Mouse (Mus musculus) heart, embryonic 14.5 days (tissue): Measurements from ENCODE around the gene Atp6v0b. TPM values are rescaled to one million over a fixed set of nuclear protein-coding genes. Genes with fewer than 3 reads are reported as not detected.

Source experiments
- ATAC-seq: fragments of 200-750 bp; cut with Nextera tagmentation; 2 replicates; pipeline ENCODE4 v1.8.0; 2017; ENCODE audit warnings: low read depth, moderate TSS enrichment; ENCODE audit not compliant: insufficient number of reproducible peaks, insufficient read depth, low FRiP score
- H3K27ac ChIP-seq, 2 experiments: fragments of 200-500 bp in 1 of 2; fragments of 300-500 bp in 1 of 2; sonication (generic) in 1 of 2; replicated peaks in 1 of 2; 2 replicates each; pipeline ENCODE4 v1.5.1; 2012 to 2014; ENCODE audit warnings: low read depth in 2 of 2, low read length in 2 of 2, control low read depth in 1 of 2, mild to moderate bottlenecking in 1 of 2, mixed read lengths in 1 of 2; ENCODE audit not compliant: control insufficient read depth in 1 of 2, insufficient read depth in 1 of 2
- H3K27me3 ChIP-seq: fragments of 300-500 bp; sonication (generic); 2 replicates; pipeline ENCODE4 v1.6.1; 2014; ENCODE audit warnings: mild to moderate bottlenecking, low read length, control low read depth; ENCODE audit not compliant: control insufficient read depth, insufficient read depth
- H3K36me3 ChIP-seq: fragments of 300-500 bp; sonication (generic); 2 replicates; pipeline ENCODE4 v1.6.1; 2014; ENCODE audit warnings: mild to moderate bottlenecking, control low read depth, low read length, mixed read lengths; ENCODE audit not compliant: control insufficient read depth, insufficient read depth
- H3K4me1 ChIP-seq, 2 experiments: fragments of 200-500 bp in 1 of 2; fragments of 300-500 bp in 1 of 2; sonication (generic) in 1 of 2; 2 replicates each; pipeline ENCODE4 v1.6.1; 2012 to 2014; ENCODE audit warnings: low read length in 2 of 2, control low read depth in 1 of 2, mixed read lengths in 1 of 2; ENCODE audit not compliant: control insufficient read depth in 2 of 2, insufficient read depth in 2 of 2
- H3K4me2 ChIP-seq: fragments of 300-500 bp; sonication (generic); 2 replicates; pipeline ENCODE4 v1.6.1; 2014; ENCODE audit warnings: mild to moderate bottlenecking, low read length
- H3K4me3 ChIP-seq, 2 experiments: fragments of 200-500 bp in 1 of 2; fragments of 300-500 bp in 1 of 2; sonication (generic) in 1 of 2; 2 replicates each; pipeline ENCODE4 v1.5.1; 2012 to 2014; ENCODE audit warnings: low read length in 2 of 2, mild to moderate bottlenecking in 2 of 2, control low read depth in 1 of 2, low read depth in 1 of 2, moderate library complexity in 1 of 2; ENCODE audit not compliant: control insufficient read depth in 1 of 2, insufficient read depth in 1 of 2
- H3K9ac ChIP-seq: fragments of 300-500 bp; sonication (generic); 2 replicates; pipeline ENCODE4 v1.6.1; 2014; ENCODE audit warnings: mild to moderate bottlenecking, low read length
- H3K9me3 ChIP-seq: fragments of 300-500 bp; sonication (generic); 2 replicates; pipeline ENCODE4 v1.6.1; 2016; ENCODE audit warnings: low read length, control low read depth; ENCODE audit not compliant: control insufficient read depth
- WGBS: fragments of 180-500 bp; shearing (Covaris S2); extraction: QIAGEN DNeasy Blood & Tissue Kit; methylation state at CpG from one replicate; pipeline ENCODE4 v1.1.7; 2014; 5-methylcytosine and 5-hydroxymethylcytosine counted together
- polyA plus RNA-seq: library from polyadenylated mRNA; unstranded; fragments of >200 nt; fragmentation: Nextera tagmentation; extraction: Ambion mirVana; gene quantifications from 2 replicates; pipeline ENCODE4 v1.2.1, GENCODE M21; 2014

The Atp6v0b gene
- polyA plus RNA-seq, 1 experiment from 2014 or later, result 250 TPM

- Histone ChIP-seq H3K4me1 (peaks cover 32 to 38% of the 10 kb centered on the region in 2 experiments), H3K27ac (no peak overlapping the region), H3K4me3 (no peak overlapping the region), H3K27me3 (peaks cover 35% of the 10 kb centered on the region), H3K9me3 (no peaks in the 10 kb centered on the region), H3K9ac (no peak overlapping the region), H3K4me2 (no peak overlapping the region), H3K36me3 (no peaks in the 10 kb centered on the region)
- WGBS, result 66% methylated on average over 4 of the region's 6 CpGs
- ATAC-seq, result no peak
Observed at GRCm38 (mm10) chr4:117924916-117925315, 37.8 kb upstream of the Atp6v0b start.

GRCm38 (mm10) chr4:117923450-117923849 lies 36.3 kb upstream of the Atp6v0b start:
- Histone ChIP-seq H3K36me3 (no peaks in the 10 kb centered on the region), H3K27me3 (peaks cover 30% of the 10 kb centered on the region), H3K4me3 (no peak overlapping the region), H3K4me2 (no peak overlapping the region), H3K9me3 (no peaks in the 10 kb centered on the region), H3K4me1 (peaks cover 27 to 30% of the 10 kb centered on the region in 2 experiments), H3K27ac (peak overlapping the region in 1 of 2 experiments; percentile 39; a peak in 1 of 4 replicates), H3K9ac (no peak overlapping the region)
- 4% methylated on average over 2 of the region's 2 CpGs for WGBS
- ATAC-seq, result peak; percentile 37

- no peak overlapping the region for H3K9ac ChIP-seq
- WGBS, result 88% methylated on average over 2 of the region's 2 CpGs
- H3K9me3 ChIP-seq, result no peaks in the 10 kb centered on the region
- peaks cover 36% of the 10 kb centered on the region in 2 experiments for H3K4me1 ChIP-seq
- H3K4me3 ChIP-seq, result no peak overlapping the region
- ATAC-seq, result no peak
- peaks cover 12% of the 10 kb centered on the region; the same call in 1 of the 2 replicates for H3K27me3 ChIP-seq
- no peak overlapping the region for H3K27ac ChIP-seq
- no peaks in the 10 kb centered on the region for H3K36me3 ChIP-seq
- no peak overlapping the region for H3K4me2 ChIP-seq
Observed at GRCm38 (mm10) chr4:117921358-117921757, 34.2 kb upstream of the Atp6v0b start.

GRCm38 (mm10) chr4:117918762-117919161 lies 31.6 kb upstream of the Atp6v0b start:
- no peak overlapping the region for H3K4me2 ChIP-seq
- ATAC-seq, result no peak
- no peak overlapping the region for H3K4me3 ChIP-seq
- no peaks in the 10 kb centered on the region for H3K36me3 ChIP-seq
- peak overlapping the region; percentile 27; the same call in 1 of the 2 replicates for H3K9ac ChIP-seq
- peak overlapping the region; percentile 61 to 68; a peak in 3 of 4 replicates for H3K27ac ChIP-seq
- H3K27me3 ChIP-seq, result no peaks in the 10 kb centered on the region
- WGBS, result 57% methylated on average over 5 of the region's 5 CpGs
- no peaks in the 10 kb centered on the region for H3K9me3 ChIP-seq
- H3K4me1 ChIP-seq, result peaks cover 36 to 37% of the 10 kb centered on the region in 2 experiments

GRCm38 (mm10) chr4:117918261-117918660 lies 31.1 kb upstream of the Atp6v0b start:
- no peak for ATAC-seq
- peak overlapping the region; percentile 61 to 76 for H3K27ac ChIP-seq
- H3K4me3 ChIP-seq, result no peak overlapping the region
- H3K9ac ChIP-seq, result no peak overlapping the region; the same call in 1 of the 2 replicates
- 4% methylated on average over 3 of the region's 3 CpGs for WGBS
- no peaks in the 10 kb centered on the region for H3K27me3 ChIP-seq
- no peaks in the 10 kb centered on the region for H3K9me3 ChIP-seq
- peaks cover 37 to 40% of the 10 kb centered on the region in 2 experiments for H3K4me1 ChIP-seq
- H3K4me2 ChIP-seq, result no peak overlapping the region
- no peaks in the 10 kb centered on the region for H3K36me3 ChIP-seq

GRCm38 (mm10) chr4:117917847-117918246 lies 30.7 kb upstream of the Atp6v0b start:
- no peaks in the 10 kb centered on the region for H3K27me3 ChIP-seq
- no peaks in the 10 kb centered on the region for H3K9me3 ChIP-seq
- H3K4me2 ChIP-seq, result no peak overlapping the region
- peak overlapping the region; percentile 61 to 76 for H3K27ac ChIP-seq
- H3K4me1 ChIP-seq, result peaks cover 37 to 40% of the 10 kb centered on the region in 2 experiments
- 83% methylated on average over 4 of the region's 4 CpGs for WGBS
- 0 out of 2 replicates have a peak, but pooled peaks cover 2% of the 10 kb centered on the region for H3K36me3 ChIP-seq
- ATAC-seq, result no peak
- H3K9ac ChIP-seq, result no peak overlapping the region; the same call in 1 of the 2 replicates
- H3K4me3 ChIP-seq, result no peak overlapping the region

GRCm38 (mm10) chr4:117917402-117917801 lies 30.3 kb upstream of the Atp6v0b start:
- H3K27ac ChIP-seq, result peak overlapping the region in 1 of 2 experiments; percentile 19; a peak in 2 of 4 replicates

GRCm38 (mm10) chr4:117916386-117916785 lies 29.3 kb upstream of the Atp6v0b start:
- peaks cover 38 to 40% of the 10 kb centered on the region in 2 experiments for H3K4me1 ChIP-seq
- H3K36me3 ChIP-seq, result peaks cover 17% of the 10 kb centered on the region
- no peak for ATAC-seq
- no peak overlapping the region for H3K4me3 ChIP-seq
- peak overlapping the region in 1 of 2 experiments; percentile 3; a peak in 1 of 4 replicates for H3K27ac ChIP-seq
- H3K9ac ChIP-seq, result no peak overlapping the region
- no peaks in the 10 kb centered on the region for H3K9me3 ChIP-seq
- no peak overlapping the region for H3K4me2 ChIP-seq
- H3K27me3 ChIP-seq, result no peaks in the 10 kb centered on the region
- WGBS, result 58% methylated on average over 5 of the region's 5 CpGs

More at GRCm38 (mm10) chr4:117917402-117917801, 30.3 kb upstream of the Atp6v0b start:
- peaks cover 6% of the 10 kb centered on the region for H3K36me3 ChIP-seq
- no peak overlapping the region for H3K9ac ChIP-seq
- no peak overlapping the region for H3K4me2 ChIP-seq
- no peak for ATAC-seq
- 57% methylated on average over 4 of the region's 4 CpGs for WGBS
- no peaks in the 10 kb centered on the region for H3K27me3 ChIP-seq
- H3K9me3 ChIP-seq, result no peaks in the 10 kb centered on the region
- H3K4me1 ChIP-seq, result peaks cover 39 to 40% of the 10 kb centered on the region in 2 experiments
- H3K4me3 ChIP-seq, result no peak overlapping the region
